Mouse (Mus musculus): ENCODE measurements around the gene Art3.

The Art3 gene

DNA sequence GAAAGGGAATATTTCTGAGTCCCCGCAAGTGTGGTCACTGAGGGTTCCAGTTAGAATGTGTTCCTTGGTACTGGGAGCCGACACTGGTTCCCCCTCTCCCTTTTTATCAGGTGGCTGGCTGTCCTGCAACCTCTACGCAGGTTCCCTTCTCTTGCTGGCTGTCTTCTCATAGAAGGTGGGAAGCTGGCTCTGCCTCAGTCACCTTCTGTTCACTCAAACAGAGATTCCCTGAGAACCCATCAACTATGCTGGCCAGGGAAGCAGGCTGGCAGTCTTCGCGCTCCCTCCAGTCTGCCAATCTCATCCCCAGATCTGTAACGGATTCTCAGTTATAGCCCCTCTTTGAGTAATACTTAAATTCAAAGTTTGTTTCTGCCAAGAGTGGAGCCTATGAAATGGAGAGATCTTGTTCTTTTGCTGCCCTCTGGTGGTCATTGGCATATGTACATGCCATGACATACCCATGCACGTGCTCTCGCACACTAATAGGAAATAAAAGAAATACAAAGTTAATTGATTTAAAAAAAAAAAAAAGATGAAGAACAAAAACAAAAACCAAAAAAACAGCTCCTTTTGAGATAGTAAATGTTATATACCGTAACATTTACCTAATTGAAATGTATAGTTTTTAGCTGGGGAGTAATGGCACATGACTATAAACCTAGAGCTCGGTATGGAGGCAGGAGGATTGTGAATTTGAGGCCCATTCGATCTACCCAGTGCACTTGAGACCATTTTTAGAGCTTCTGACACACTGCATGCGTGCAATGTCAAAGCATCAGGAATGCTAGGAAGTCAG lies 50.1 kb downstream of the Art3 start:
- DNase-seq (ENCODE audit: low spot score): peak; percentile 91

DNA sequence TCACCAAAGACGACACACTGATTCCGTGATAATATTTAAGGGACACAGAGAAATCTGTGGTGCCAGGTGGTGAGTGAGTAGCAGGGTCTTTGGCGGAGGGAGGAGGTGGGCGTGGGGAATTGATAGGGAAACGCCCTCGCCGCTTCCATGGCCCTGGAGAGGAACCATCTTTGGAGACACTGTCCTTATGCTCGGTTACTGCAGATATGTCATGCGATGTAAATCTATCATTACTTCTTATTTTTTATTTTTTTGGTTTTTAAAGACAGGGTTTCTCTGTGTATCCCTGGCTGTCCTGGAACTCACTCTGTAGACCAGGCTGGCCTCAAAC lies 50.7 kb downstream of the Art3 start:
- DNase-seq (ENCODE audit: low spot score): no peak

DNA sequence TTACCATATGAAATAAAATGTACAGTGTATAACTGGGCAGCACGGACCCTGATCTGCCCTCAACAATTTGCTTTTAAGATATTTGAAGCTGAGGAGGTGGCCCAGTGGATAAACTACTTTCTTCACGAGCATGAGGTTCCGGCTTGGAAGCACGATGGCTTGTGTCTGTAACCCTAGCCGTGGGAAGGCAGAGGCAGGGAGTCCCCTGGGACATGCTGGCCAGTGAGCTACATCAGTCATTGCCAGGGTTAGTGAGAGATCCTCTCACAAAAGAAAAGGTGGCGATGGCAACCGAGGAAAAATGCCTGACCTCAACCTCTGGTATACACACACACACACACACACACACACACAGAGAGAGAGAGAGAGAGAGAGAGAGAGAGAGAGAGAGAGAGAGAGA lies 52.1 kb downstream of the Art3 start:
- DNase-seq (ENCODE audit: low spot score): peak; percentile 60

DNA sequence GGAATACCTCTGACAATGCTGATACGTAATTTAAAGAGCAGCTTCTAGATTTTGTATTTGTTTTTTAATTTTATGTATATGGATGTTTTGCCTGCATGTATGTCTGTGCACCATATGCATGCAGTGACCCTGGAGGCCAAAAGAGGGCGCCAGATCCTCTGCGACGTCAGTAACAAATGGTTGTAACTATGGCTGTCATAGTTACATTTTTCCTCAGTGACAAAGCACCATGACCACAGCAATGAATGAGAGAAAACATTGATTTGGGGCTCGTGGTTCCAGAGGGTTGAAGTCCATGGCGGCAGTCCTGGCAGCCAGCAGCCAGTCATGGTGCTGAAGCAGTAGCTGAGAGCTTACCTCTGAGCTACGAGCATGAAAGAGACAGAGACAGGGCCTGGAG lies 53.2 kb downstream of the Art3 start:
- no peak for DNase-seq (ENCODE audit: low spot score)

DNA sequence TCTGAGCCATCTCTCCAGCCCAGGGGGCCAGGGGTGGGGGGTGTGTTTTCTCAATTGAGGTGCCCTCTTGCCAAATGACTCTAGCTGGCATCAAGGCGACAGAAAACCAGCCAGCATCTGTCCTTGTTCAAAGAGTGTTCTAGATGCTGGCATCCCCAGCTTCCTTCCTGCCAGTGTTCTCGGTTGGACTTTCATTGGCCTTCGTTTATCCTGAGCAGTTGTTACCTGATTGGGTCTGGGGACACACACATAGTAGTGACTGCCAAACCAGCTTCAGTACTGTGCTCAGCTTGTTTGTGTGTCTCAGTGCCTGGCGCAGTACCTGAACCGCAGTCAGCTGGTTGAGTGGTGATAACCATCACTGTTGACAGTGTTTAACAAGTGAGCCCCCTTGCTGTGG lies 54.5 kb downstream of the Art3 start:
- DNase-seq (ENCODE audit: low spot score): no peak

DNA sequence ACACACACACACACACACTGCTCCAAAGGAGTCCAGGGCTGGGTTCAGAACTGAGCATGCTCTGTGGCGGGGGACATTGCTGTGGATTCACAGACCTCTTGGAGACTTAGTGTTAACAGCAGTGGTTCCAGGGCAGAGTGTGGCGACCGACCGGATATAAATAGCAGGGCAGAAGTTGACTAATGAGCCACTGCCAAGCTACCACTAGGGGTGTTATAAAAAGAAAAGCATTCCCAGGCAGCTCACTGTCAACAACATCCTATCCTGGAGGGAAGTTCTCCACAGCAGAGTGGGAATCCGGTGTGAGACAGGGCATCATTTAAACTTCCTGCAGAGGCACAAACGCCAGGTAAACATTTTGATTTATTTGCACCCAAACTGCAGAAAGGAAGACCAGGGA lies 55.0 kb downstream of the Art3 start:
- no peak for DNase-seq (ENCODE audit: low spot score)

DNA sequence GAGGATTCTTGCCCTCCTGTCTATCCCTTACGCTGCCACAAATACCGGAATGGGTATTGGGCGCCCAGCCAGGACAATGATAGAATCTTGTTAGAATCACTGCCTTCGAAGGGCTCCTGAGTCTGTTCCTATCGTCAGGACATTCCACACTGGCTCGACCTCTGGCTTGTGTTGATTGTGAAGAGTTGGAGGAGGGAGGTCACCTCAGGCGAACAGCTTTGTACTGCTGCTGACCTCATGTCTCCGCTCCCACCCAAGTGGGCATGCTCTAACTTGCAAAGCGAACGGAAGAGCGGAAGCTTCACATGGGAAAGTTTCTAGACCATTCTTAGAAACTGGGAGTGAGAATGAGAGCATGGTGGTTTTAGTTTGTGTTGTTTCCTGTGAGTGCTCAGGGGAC lies 55.8 kb downstream of the Art3 start:
- DNase-seq (ENCODE audit: low spot score): no peak

DNA sequence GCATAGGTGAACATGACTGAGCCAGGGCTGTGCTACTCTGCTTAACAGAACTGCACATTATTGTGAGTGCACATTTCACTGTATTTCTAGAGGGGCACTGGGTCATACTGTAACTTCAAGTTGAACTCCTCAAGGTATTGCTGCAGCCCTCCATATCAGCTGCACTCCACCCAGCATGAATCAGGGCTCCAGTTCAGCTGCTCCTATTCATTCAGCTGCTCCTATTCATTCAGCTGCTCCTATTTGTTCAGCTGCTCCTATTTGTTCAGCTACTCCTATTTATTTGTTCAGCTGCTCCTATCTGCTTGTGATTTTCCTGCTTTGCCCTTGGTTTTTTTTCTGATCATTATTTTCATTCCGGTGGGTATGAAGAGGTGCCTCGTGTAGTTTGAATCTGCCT lies 58.4 kb downstream of the Art3 start:
- DNase-seq (ENCODE audit: low spot score): no peak

DNA sequence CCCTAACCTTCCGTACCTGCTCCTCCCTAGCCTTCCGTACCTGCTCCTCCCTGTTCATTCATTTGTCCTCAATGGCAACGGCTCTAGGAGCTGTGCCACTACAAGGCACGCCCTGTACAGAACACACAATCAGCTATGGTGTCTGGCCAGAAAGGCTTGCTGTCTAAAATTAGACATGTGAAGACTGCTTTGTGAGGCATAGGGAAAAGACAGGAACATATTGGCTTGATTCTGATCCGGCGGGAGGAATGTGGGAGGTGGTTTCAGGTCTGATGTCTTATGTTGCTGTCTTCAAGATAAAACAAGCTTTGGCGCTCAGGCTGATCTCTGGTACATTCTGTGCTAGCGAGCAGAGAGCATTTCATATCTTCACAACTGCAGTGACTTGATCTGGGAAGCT lies 59.0 kb downstream of the Art3 start:
- no peak for DNase-seq (ENCODE audit: low spot score)

DNA sequence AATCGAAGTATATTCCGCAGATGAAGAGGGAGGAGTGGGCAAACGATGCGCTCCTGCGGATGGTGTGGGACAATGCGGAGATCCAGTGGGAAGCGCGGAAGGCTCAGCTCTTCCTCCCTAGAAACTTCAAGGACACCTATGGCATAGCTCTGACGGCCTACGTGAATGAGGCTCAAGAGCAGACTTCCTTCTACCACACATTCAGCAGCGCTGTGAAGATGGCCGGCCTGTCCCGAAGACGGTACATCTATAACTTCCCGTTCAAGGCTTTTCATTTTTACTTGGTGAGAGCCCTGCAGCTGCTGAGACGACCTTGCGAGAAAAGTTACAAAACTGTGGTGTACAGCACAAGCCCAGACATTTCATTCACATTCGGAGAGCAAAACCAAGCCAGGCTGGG lies 60.9 kb downstream of the Art3 start:
- no peak for DNase-seq (ENCODE audit: low spot score)

DNA sequence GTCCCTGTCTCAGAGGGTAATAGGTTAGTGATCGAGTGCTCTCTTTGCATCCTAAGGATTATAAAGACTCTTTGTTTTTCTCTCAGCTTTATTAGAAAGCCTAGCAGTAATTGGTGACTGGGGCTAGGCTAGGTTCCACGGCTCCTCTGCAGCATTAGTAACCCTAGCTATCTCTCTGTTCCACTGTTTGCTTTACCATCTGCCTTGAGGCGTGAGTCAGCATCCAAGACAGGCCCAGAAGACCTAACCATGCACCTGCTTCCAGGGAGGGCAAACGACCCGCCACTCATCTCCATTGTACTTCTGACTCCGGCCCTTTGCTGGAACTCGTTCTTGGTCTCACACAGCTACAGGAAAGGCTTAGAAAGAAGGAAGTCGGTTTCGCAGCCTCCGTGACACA lies 62.2 kb downstream of the Art3 start:
- DNase-seq (ENCODE audit: low spot score): no peak

DNA sequence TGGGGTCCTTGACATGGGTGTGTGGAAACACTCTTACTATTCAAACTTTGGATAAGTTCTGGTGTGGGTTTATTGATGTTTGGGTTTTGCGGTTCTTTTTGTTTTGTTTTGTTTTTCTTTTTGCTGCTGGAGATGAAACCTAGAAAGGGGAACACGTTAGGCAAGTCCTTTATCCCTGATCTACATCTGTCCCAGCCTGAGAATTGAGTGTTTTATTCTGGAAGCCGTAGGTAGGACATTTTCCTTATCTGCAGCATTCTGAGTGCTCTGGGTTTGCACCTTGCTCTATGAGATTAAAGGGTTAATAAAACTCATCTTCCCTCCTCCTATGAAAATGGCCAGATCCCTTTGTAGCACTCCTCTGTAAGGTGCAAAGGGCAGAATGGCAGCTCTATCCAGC lies 64.1 kb downstream of the Art3 start:
- DNase-seq (ENCODE audit: low spot score): no peak

DNA sequence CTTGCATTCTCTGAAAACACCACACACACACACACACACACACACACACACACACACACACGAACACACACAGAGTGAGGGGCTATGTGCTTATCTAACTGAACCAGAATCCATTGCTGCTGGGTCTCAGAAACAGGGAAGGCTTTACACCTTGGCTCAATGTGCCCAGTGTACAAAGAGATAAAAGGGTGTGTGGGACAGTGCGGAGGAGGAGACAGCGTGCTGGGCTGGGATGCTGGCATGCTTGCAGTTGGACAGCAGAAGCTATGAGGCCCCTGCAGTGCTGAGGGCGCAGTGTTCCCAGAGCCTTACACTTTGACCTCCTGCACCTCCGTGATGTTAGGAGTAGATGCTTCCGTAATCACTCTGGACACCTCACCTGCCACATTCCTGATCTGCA lies 64.8 kb downstream of the Art3 start:
- DNase-seq (ENCODE audit: low spot score): no peak

DNA sequence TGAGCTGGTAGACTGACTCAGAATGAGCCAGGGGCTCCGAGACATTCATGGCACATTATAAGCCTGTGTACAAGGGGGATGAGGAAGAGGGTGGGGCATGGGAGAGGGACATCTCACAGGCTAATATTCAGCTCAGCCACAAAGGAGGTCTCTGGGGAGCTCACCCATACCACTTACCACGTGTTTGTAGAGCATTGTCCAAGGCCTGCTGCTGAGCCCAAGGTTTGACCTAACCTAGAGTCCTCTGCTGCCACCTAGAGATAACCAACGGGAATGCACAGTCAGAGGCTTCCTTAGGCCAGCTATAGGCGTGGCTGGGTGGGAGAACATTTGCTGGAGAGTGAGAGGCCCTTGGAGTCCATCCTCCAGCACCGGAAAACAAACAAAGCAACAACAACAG lies 66.5 kb downstream of the Art3 start:
- DNase-seq (ENCODE audit: low spot score): peak; percentile 94

DNA sequence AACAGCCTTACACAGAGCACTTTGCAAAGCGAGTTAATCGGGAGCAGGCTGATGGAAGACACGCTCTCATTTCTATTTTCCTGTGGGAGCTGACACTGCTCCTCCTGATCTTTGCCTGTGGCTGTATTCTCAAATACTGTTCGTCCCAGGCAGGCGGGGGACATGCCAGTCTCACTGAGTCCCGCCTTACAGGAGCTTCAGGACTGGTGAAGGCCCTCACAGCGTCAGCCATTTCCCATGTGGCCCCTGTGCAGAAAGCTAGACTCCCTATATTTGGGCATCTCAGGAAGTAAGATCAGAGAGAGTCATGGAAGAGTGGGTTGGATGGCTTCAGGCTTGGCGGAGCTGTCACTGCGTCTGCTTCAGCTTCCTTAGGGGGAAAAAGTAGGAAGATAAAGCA lies 71.2 kb downstream of the Art3 start:
- no peak for DNase-seq (ENCODE audit: low spot score)

DNA sequence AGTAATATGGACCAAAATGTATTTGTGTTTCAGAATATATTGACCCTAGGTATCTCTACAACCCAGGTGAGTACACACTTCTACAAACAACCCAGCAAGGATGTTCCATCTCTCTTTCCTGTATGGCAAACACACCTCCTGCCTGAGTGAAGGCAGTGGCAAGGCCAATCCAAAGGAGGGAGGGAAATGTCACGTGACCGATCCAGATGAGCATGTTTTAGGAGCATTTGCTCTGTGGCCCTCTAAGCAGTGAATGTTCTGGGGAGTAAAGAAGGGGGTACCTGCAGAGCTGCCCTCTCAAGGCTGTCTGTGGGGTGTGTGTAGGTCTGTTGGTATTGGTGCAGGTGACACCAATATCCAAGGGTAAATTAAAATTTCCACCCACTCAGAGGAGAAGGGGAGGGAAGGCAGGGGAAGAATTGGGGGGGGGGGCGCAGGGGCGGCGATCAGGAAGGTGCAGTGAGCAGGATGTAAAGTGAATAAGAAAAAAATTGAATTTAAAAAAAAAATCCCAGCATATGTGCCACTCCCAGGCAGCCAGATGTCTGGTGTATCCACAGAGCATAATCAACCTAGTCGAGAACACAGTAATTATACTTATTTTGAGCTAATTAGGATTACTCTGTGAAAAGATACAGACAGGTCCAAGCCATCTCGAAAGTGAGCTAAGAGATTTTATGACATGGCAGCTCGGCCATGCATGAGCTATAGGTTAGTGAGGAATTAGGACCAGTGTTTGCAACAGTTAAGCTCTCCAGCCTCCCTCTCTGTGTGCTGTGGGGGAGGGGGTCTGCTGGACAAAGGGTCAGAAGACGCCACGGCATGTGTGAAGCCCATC lies 72.2 kb downstream of the Art3 start:
- DNase-seq (ENCODE audit: low spot score): peak; percentile 77

DNA sequence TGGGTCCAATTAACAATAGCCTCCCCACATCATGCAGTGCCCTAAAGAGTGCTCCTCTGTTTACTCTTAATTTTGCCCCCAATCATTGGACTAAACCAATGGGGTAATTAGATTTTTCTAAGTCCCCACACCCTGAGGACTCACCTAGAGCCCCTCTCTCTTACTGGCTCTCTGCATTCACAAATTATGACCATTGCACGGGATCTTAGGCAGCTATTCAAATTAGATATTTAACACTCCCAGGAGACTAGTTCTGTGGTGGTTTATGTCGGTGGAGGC lies 72.7 kb downstream of the Art3 start:
- DNase-seq (ENCODE audit: low spot score): no peak

DNA sequence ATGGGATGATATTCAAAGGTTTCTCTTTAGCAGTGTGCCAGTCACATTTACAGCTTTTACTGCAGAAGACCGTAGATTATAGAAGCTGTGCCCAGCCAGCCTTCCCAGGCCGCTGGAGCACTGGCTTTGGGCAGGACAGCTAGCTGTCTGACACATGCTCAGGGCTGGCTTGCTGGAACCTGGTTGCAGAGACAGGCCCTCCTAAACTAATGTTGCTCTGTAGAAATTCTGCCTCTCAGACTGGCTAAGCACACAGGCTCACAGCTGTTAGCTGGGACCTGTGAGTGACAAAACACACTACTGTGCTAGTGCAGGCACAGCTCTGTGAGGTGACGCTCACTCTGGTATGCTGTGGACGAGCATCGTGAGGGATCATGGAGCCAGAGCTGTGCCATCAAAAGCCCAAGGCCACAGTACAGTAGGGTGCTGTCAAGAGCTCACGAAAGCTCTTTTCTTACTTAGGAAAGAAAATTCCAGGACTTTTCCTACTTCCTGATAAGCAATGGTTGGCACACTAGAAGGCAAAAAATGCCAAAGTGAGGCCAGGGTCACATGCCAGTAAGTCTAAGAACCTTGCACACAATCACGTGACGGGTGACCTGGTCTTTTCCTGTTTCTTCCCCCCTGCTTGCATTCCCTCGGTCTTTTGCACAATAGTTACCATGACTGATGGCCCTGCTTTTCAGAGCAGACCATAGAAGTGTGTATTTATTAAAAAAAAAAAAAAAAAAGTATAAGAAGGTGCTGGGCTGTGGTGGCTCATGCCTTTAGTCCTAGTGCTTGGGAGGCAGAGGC lies 77.9 kb downstream of the Art3 start:
- DNase-seq (ENCODE audit: low spot score): no peak

DNA sequence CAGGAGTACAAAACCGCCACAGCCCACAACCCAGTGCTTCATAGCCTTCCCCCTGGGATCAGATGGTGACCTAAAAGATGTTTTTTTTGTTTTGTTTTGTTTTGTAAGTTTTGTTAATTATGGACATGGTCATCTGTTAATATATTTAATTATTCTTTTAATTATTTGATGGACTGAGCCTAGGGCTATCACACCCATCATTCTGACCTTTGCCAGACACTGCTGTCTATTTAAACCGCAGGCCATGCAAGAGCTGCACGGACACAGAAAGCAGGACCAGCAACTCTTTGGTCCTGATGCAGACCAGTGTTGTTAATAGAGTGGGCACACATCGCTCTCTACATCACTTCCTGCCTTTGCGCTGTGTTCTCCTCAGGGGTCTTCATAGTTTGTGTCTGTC lies 78.9 kb downstream of the Art3 start:
- no peak for DNase-seq (ENCODE audit: low spot score)

DNA sequence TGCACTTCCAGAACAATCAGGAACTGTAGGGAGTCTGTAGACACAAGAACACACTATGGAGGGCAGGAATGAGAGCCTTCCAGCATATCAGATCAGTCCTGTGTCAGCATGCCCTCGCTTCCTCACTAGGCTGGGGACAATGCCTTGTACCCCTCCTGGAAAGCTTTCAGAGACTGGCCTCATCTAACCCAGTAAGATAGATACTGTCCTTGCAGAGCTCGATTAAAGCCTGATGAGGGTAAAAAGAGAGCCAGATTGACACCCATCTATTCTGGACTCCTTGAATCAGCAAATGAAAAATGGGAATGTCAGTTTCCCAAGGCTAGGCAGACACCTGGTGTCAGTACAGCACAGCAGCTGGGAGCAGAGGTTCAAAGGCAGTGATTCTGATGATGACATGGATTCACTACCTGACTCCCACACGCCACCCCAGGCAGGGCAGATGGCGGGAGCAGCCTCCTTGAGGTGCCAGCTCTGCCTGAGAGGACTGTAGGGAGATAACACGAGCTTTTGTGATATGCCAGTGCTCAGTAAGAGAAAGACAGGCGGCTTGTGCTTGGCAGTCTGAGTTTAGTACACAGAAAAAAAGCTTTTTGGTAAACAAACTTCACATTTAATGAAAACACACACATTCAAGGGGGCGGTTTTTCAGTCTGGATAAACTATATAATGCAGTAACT lies 80.0 kb downstream of the Art3 start:
- DNase-seq (ENCODE audit: low spot score): no peak

DNA sequence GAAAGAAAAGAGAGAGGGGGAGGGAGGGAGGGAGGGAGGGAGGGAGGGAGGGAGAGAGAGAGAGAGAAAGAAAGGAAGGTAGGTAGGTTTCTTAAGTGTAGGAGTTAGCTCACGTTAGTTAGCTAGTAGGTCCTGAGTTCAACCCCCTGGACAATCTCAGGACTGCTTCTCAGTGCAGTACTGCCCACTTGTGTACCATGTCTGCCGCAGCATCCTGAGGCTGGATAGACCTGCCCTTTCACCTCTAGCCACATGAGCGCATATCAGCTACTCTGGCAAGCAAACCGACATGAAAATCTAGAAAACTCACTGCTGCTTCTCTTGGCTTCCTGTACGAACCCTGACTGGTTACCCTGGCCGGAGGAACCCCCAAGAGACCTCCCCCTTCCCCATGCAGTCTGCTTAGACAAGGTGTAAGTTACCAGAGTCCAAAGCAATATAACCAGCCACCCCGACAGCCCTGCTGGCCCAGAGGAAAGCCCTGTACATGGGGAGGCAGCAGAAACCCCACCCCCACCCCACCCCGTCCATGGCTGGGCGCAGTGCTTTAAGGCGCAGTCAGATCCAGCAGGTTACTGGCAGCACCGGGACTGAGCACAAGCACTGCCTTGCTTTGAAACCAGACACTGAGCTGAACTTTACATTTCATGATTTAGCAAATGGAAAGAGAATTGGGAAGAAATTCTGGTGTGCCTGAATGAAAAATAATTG lies 81.8 kb downstream of the Art3 start:
- DNase-seq (ENCODE audit: low spot score): no peak

DNA sequence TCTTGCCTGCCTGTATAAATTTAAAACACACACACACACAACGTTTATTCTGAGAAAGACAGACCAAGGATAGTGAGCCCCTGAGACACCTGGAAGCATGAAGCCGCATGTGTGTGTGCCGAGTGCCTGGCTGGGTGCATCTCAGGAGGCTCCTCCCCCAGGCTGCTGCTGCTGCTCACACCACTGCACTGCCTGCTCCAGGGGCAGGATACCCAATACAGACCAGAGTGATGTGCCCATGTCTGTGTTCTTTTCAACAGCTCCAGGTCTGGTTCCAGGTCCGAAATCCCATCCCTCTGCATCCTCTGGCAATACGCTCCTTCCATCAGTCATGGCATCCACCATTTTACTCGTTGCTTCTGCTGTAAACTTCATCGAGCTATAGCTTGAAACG lies 82.4 kb downstream of the Art3 start:
- no peak for DNase-seq (ENCODE audit: low spot score)
